10 mouse cellular contexts compared by ENCODE assay signal in genomic region chr7:24372786-24373185, GRCm38 (mm10). TPM values are rescaled to one million over a fixed set of nuclear protein-coding genes. Genes with fewer than 3 reads are reported as not detected.
DNase-seq lines count a peak whose midpoint lies in the region; ATAC-seq and TF ChIP-seq lines count a peak whose summit lies in the region.
"Had no signal": no experiment of that assay in that cellular context is flagged by ENCODE, and none has a peak within 500 bp of the region (broad histone marks: within the 10 kb centered on the region; RNA-seq: fewer than 3 reads in every experiment).

No protein-coding gene starts in this region.

- no peak overlapping the region for H3K4me2 ChIP-seq in forebrain, embryonic 14.5 days (ENCODE audit: low read length)
- no peak overlapping the region for H3K4me2 ChIP-seq in forebrain, embryonic 13.5 days
- no peak overlapping the region for H3K4me2 ChIP-seq in lung, embryonic 16.5 days (ENCODE audit: low read depth, low read length)
- H3K4me2 ChIP-seq in lung, postnatal 0 days (replicated peaks; ENCODE audit: low read depth, low read length): no peak overlapping the region

- no peak for TF ChIP-seq EP300 in lung, postnatal 0 days (IDR thresholded peaks at IDR 0.05)

- no peaks in the 10 kb centered on the region for H3K9me3 ChIP-seq in forebrain, embryonic 14.5 days (replicated peaks; ENCODE audit: control insufficient read depth, low read length)
- H3K9me3 ChIP-seq in forebrain, embryonic 13.5 days (replicated peaks): no peaks in the 10 kb centered on the region
- no peaks in the 10 kb centered on the region for H3K9me3 ChIP-seq in lung, embryonic 16.5 days (ENCODE audit: control insufficient read depth, low read length)
- H3K9me3 ChIP-seq in lung, postnatal 0 days (ENCODE audit: low read length): no peaks in the 10 kb centered on the region
- no peaks in the 10 kb centered on the region for H3K9me3 ChIP-seq in embryonic facial prominence, embryonic 10.5 days

- no peaks in the 10 kb centered on the region for H3K36me3 ChIP-seq in forebrain, embryonic 14.5 days (ENCODE audit: control insufficient read depth, insufficient read depth, low read length)
- no peaks in the 10 kb centered on the region for H3K36me3 ChIP-seq in forebrain, embryonic 13.5 days (ENCODE audit: poor library complexity, severe bottlenecking)
- H3K36me3 ChIP-seq in lung, embryonic 16.5 days (ENCODE audit: control insufficient read depth, insufficient read depth, low read length): no peaks in the 10 kb centered on the region
- no peaks in the 10 kb centered on the region for H3K36me3 ChIP-seq in lung, postnatal 0 days (ENCODE audit: insufficient read depth, low read length)
- H3K36me3 ChIP-seq in embryonic facial prominence, embryonic 10.5 days (replicated peaks): no peaks in the 10 kb centered on the region
- peaks cover 4% of the 10 kb centered on the region for H3K36me3 ChIP-seq in small intestine, adult 2 months (ENCODE audit: control insufficient read depth, insufficient read depth, low read length)

- peak overlapping the region; percentile 15; the same call in 1 of the 2 replicates for H3K27ac ChIP-seq in forebrain, embryonic 14.5 days (ENCODE audit: low read depth, low read length)
- H3K27ac ChIP-seq in forebrain, embryonic 13.5 days: no peak overlapping the region
- 0 out of 2 replicates have a peak overlapping the region, but pooled peaks have one; percentile 44 for H3K27ac ChIP-seq in lung, embryonic 16.5 days (ENCODE audit: low read length)
- no peak overlapping the region for H3K27ac ChIP-seq in lung, postnatal 0 days (ENCODE audit: low read length)
- H3K27ac ChIP-seq in embryonic facial prominence, embryonic 10.5 days (replicated peaks): peak overlapping the region; percentile 48
- peak overlapping the region; percentile 94 for H3K27ac ChIP-seq in small intestine, adult 2 months (ENCODE audit: insufficient read depth, low read depth, low read length)
- H3K27ac ChIP-seq in cerebellum, adult 2 months (ENCODE audit: insufficient read depth, low read length): no peak overlapping the region

- no peak overlapping the region for H3K9ac ChIP-seq in forebrain, embryonic 14.5 days (ENCODE audit: low read length)
- no peak overlapping the region for H3K9ac ChIP-seq in forebrain, embryonic 13.5 days
- H3K9ac ChIP-seq in lung, embryonic 16.5 days (ENCODE audit: low read length): no peak overlapping the region
- no peak overlapping the region for H3K9ac ChIP-seq in lung, postnatal 0 days (replicated peaks; ENCODE audit: low read depth)

- DNase-seq in forebrain, embryonic 14.5 days (ENCODE audit: low spot score): no peak
- DNase-seq in lung, postnatal 0 days (ENCODE audit: low spot score): no peak
- DNase-seq in embryonic facial prominence, embryonic 10.5 days (ENCODE audit: low spot score): no peak
- DNase-seq in cerebellum, adult 2 months: no peak

- no peak for TF ChIP-seq CTCF in lung, postnatal 0 days (IDR thresholded peaks at IDR 0.05)
- no peak for TF ChIP-seq CTCF in small intestine, adult 2 months (IDR thresholded peaks at IDR 0.05; ENCODE audit: extremely low read depth, insufficient read length, insufficient replicate concordance, low read depth, low read length)
- no peak for TF ChIP-seq CTCF in cerebellum, adult 2 months (IDR thresholded peaks at IDR 0.05; ENCODE audit: borderline replicate concordance, insufficient read depth, low read depth, low read length)

- WGBS in forebrain, embryonic 14.5 days: 77% methylated on average over 4 of the region's 4 CpGs
- WGBS in forebrain, embryonic 13.5 days: 75% methylated on average over 4 of the region's 4 CpGs
- 51% methylated on average over 4 of the region's 4 CpGs for WGBS in lung, embryonic 16.5 days
- WGBS in lung, postnatal 0 days: 37% methylated on average over 4 of the region's 4 CpGs
- WGBS in embryonic facial prominence, embryonic 10.5 days: 73% methylated on average over 4 of the region's 4 CpGs
- 8% methylated on average over 4 of the region's 4 CpGs for WGBS in small intestine, adult 2 months
- WGBS in cerebellum, adult 2 months: 87% methylated on average over 4 of the region's 4 CpGs

- no peaks in the 10 kb centered on the region; the same call in 1 of the 2 replicates for H3K27me3 ChIP-seq in forebrain, embryonic 14.5 days (replicated peaks; ENCODE audit: control insufficient read depth, insufficient read depth, low read length)
- peaks cover 14% of the 10 kb centered on the region; the same call in 1 of the 2 replicates for H3K27me3 ChIP-seq in forebrain, embryonic 13.5 days
- no peaks in the 10 kb centered on the region for H3K27me3 ChIP-seq in lung, embryonic 16.5 days (ENCODE audit: control insufficient read depth, insufficient read depth, low read depth, low read length)
- H3K27me3 ChIP-seq in lung, postnatal 0 days (replicated peaks; ENCODE audit: insufficient read depth, low read length): no peaks in the 10 kb centered on the region
- H3K27me3 ChIP-seq in embryonic facial prominence, embryonic 10.5 days (replicated peaks; ENCODE audit: low read depth, poor library complexity, severe bottlenecking): peaks cover 20% of the 10 kb centered on the region
- no peaks in the 10 kb centered on the region for H3K27me3 ChIP-seq in small intestine, adult 2 months (ENCODE audit: control insufficient read depth, insufficient read depth, low read length)
- H3K27me3 ChIP-seq in cerebellum, adult 2 months (ENCODE audit: control insufficient read depth, insufficient read depth, low read length): no peaks in the 10 kb centered on the region

- H3K4me3 ChIP-seq in forebrain, embryonic 14.5 days (ENCODE audit: low read depth, low read length): no peak overlapping the region
- H3K4me3 ChIP-seq in forebrain, embryonic 13.5 days: no peak overlapping the region
- no peak overlapping the region for H3K4me3 ChIP-seq in lung, embryonic 16.5 days (ENCODE audit: low read length)
- H3K4me3 ChIP-seq in lung, postnatal 0 days (ENCODE audit: low read depth, low read length): no peak overlapping the region
- no peak overlapping the region for H3K4me3 ChIP-seq in embryonic facial prominence, embryonic 10.5 days
- H3K4me3 ChIP-seq in small intestine, adult 2 months (ENCODE audit: low read depth, low read length): peak overlapping the region; percentile 76
- no peak overlapping the region for H3K4me3 ChIP-seq in cerebellum, adult 2 months (replicated peaks; ENCODE audit: insufficient read depth, low read depth, low read length)

- peaks cover 9% of the 10 kb centered on the region; the same call in 1 of the 2 replicates for H3K4me1 ChIP-seq in forebrain, embryonic 14.5 days (ENCODE audit: control insufficient read depth, insufficient read depth, low read length)
- peaks cover 20% of the 10 kb centered on the region for H3K4me1 ChIP-seq in forebrain, embryonic 13.5 days
- peaks cover 20% of the 10 kb centered on the region; the same call in 1 of the 2 replicates for H3K4me1 ChIP-seq in lung, embryonic 16.5 days (replicated peaks; ENCODE audit: control insufficient read depth, insufficient read depth, low read length)
- H3K4me1 ChIP-seq in lung, postnatal 0 days (ENCODE audit: insufficient read depth, low read depth, low read length): peaks cover 5% of the 10 kb centered on the region
- H3K4me1 ChIP-seq in embryonic facial prominence, embryonic 10.5 days: peaks cover 31% of the 10 kb centered on the region
- peaks cover 49% of the 10 kb centered on the region for H3K4me1 ChIP-seq in small intestine, adult 2 months (ENCODE audit: control insufficient read depth, insufficient read depth, insufficient read length, low read length)
- peaks cover 8% of the 10 kb centered on the region for H3K4me1 ChIP-seq in cerebellum, adult 2 months (ENCODE audit: control insufficient read depth, insufficient read depth, low read length)

- no peak for TF ChIP-seq POLR2A in small intestine, adult 2 months (IDR thresholded peaks at IDR 0.05; ENCODE audit: low read depth, low read length)
- TF ChIP-seq POLR2A in cerebellum, adult 2 months (IDR thresholded peaks at IDR 0.05; ENCODE audit: borderline replicate concordance, insufficient read depth, low read length): no peak

- ATAC-seq in forebrain, embryonic 14.5 days: no peak
- no peak for ATAC-seq in forebrain, embryonic 13.5 days
- no peak for ATAC-seq in lung, embryonic 16.5 days (ENCODE audit: low read depth)
- ATAC-seq in lung, postnatal 0 days: no peak
- no peak for ATAC-seq in megakaryocyte-erythroid progenitor cell, adult 5-6 weeks (replicated peaks; ENCODE audit: low FRiP score, low TSS enrichment, poor library complexity, severe bottlenecking)

RNA-seq across cellular contexts. Expression of gene Kcnn4, which starts 2.7 kb away (rescaled TPM):
- polyA plus RNA-seq in forebrain, embryonic 14.5 days (2014; fragmentation: Nextera tagmentation; extraction: Ambion mirVana): 0.09 and 0.53 TPM in 2 replicates
- 0.40 and 0.44 TPM in 2 replicates for polyA plus RNA-seq in forebrain, embryonic 13.5 days (2015; fragmentation: Nextera tagmentation; extraction: Ambion mirVana)
- 3.2 and 5.7 TPM in 2 replicates for polyA plus RNA-seq in lung, embryonic 16.5 days (2015; fragmentation: Nextera tagmentation; extraction: Ambion mirVana)
- 2.0 and 2.6 TPM in 2 replicates for polyA plus RNA-seq in lung, postnatal 0 days (2015; fragmentation: Nextera tagmentation; extraction: Ambion mirVana)
- 3.0 and 3.5 TPM in 2 replicates for polyA plus RNA-seq in embryonic facial prominence, embryonic 10.5 days (2016; fragmentation: Nextera tagmentation; extraction: Ambion mirVana)
- 61.9 and 95.5 TPM in 2 replicates for polyA plus RNA-seq in small intestine, adult 2 months (2012; rRNA removed)
- total RNA-seq in megakaryocyte-erythroid progenitor cell, adult 5-6 weeks (2014; fragmentation: Nextera tagmentation): 120 and 147 TPM in 2 replicates
- 121 and 155 TPM in 2 replicates for total RNA-seq in megakaryocyte-erythroid progenitor cell, adult 5-6 weeks (2017)
- polyA plus RNA-seq in cerebellum, adult 2 months (2012; rRNA removed): 0.49 and 0.59 TPM in 2 replicates

RNA-seq across cellular contexts. Expression of gene Lypd5, which starts 23.8 kb away (rescaled TPM):
- not detected in 2 replicates for polyA plus RNA-seq in forebrain, embryonic 14.5 days (2014; fragmentation: Nextera tagmentation; extraction: Ambion mirVana)
- polyA plus RNA-seq in forebrain, embryonic 13.5 days (2015; fragmentation: Nextera tagmentation; extraction: Ambion mirVana): not detected in 2 replicates
- 0.06 and 0.33 TPM in 2 replicates for polyA plus RNA-seq in lung, embryonic 16.5 days (2015; fragmentation: Nextera tagmentation; extraction: Ambion mirVana)
- not detected in 2 replicates for polyA plus RNA-seq in lung, postnatal 0 days (2015; fragmentation: Nextera tagmentation; extraction: Ambion mirVana)
- not detected in 2 replicates for polyA plus RNA-seq in embryonic facial prominence, embryonic 10.5 days (2016; fragmentation: Nextera tagmentation; extraction: Ambion mirVana)
- 0.06 TPM in 1 of 2 replicates, not detected in the other for polyA plus RNA-seq in small intestine, adult 2 months (2012; rRNA removed)
- not detected in 2 replicates for total RNA-seq in megakaryocyte-erythroid progenitor cell, adult 5-6 weeks (2014; fragmentation: Nextera tagmentation)
- not detected in 2 replicates for total RNA-seq in megakaryocyte-erythroid progenitor cell, adult 5-6 weeks (2017)
- polyA plus RNA-seq in cerebellum, adult 2 months (2012; rRNA removed): not detected in 2 replicates
- total RNA-seq: adrenal gland, postnatal 4 days had no signal
- polyA plus RNA-seq: inflammation-experienced regulatory T-cells, adult 6 months had no signal

RNA-seq across cellular contexts. Expression of gene Smg9, which starts 26.6 kb away (rescaled TPM):
- polyA plus RNA-seq in forebrain, embryonic 14.5 days (2014; fragmentation: Nextera tagmentation; extraction: Ambion mirVana): 23.4 and 26.1 TPM in 2 replicates
- 25.7 and 30.4 TPM in 2 replicates for polyA plus RNA-seq in forebrain, embryonic 13.5 days (2015; fragmentation: Nextera tagmentation; extraction: Ambion mirVana)
- polyA plus RNA-seq in lung, embryonic 16.5 days (2015; fragmentation: Nextera tagmentation; extraction: Ambion mirVana): 22.7 and 24.6 TPM in 2 replicates
- polyA plus RNA-seq in lung, postnatal 0 days (2015; fragmentation: Nextera tagmentation; extraction: Ambion mirVana): 15.2 and 16.4 TPM in 2 replicates
- polyA plus RNA-seq in embryonic facial prominence, embryonic 10.5 days (2016; fragmentation: Nextera tagmentation; extraction: Ambion mirVana): 25.8 and 26.3 TPM in 2 replicates
- polyA plus RNA-seq in small intestine, adult 2 months (2012; rRNA removed): 29.9 and 54.2 TPM in 2 replicates
- 32.7 and 41.2 TPM in 2 replicates for total RNA-seq in megakaryocyte-erythroid progenitor cell, adult 5-6 weeks (2014; fragmentation: Nextera tagmentation)
- total RNA-seq in megakaryocyte-erythroid progenitor cell, adult 5-6 weeks (2017): 11.2 and 26.3 TPM in 2 replicates
- polyA plus RNA-seq in cerebellum, adult 2 months (2012; rRNA removed): 89.3 and 95.5 TPM in 2 replicates

RNA-seq across cellular contexts. Expression of gene Tescl, which starts 39.0 kb away (rescaled TPM):
- 0.20 TPM in 1 of 2 replicates, not detected in the other for polyA plus RNA-seq in forebrain, embryonic 14.5 days (2014; fragmentation: Nextera tagmentation; extraction: Ambion mirVana)
- not detected in 2 replicates for polyA plus RNA-seq in forebrain, embryonic 13.5 days (2015; fragmentation: Nextera tagmentation; extraction: Ambion mirVana)
- polyA plus RNA-seq in lung, embryonic 16.5 days (2015; fragmentation: Nextera tagmentation; extraction: Ambion mirVana): not detected in 2 replicates
- 0.27 TPM in 2 replicates for polyA plus RNA-seq in lung, postnatal 0 days (2015; fragmentation: Nextera tagmentation; extraction: Ambion mirVana)
- 0.17 TPM in 1 of 2 replicates, not detected in the other for polyA plus RNA-seq in embryonic facial prominence, embryonic 10.5 days (2016; fragmentation: Nextera tagmentation; extraction: Ambion mirVana)
- 0.15 TPM in 1 of 2 replicates, not detected in the other for polyA plus RNA-seq in small intestine, adult 2 months (2012; rRNA removed)
- total RNA-seq in megakaryocyte-erythroid progenitor cell, adult 5-6 weeks (2014; fragmentation: Nextera tagmentation): not detected in 2 replicates
- not detected in 2 replicates for total RNA-seq in megakaryocyte-erythroid progenitor cell, adult 5-6 weeks (2017)
- 0.22 and 0.39 TPM in 2 replicates for polyA plus RNA-seq in cerebellum, adult 2 months (2012; rRNA removed)
- polyA plus RNA-seq: inflammation-experienced regulatory T-cells, adult 6 months had no signal

RNA-seq across cellular contexts. Expression of gene Zfp94, which starts 56.3 kb away (rescaled TPM):
- 20.5 and 21.6 TPM in 2 replicates for polyA plus RNA-seq in forebrain, embryonic 14.5 days (2014; fragmentation: Nextera tagmentation; extraction: Ambion mirVana)
- polyA plus RNA-seq in forebrain, embryonic 13.5 days (2015; fragmentation: Nextera tagmentation; extraction: Ambion mirVana): 20.1 and 20.9 TPM in 2 replicates
- polyA plus RNA-seq in lung, embryonic 16.5 days (2015; fragmentation: Nextera tagmentation; extraction: Ambion mirVana): 10.2 and 11.3 TPM in 2 replicates
- 5.2 and 5.7 TPM in 2 replicates for polyA plus RNA-seq in lung, postnatal 0 days (2015; fragmentation: Nextera tagmentation; extraction: Ambion mirVana)
- polyA plus RNA-seq in embryonic facial prominence, embryonic 10.5 days (2016; fragmentation: Nextera tagmentation; extraction: Ambion mirVana): 13.8 and 13.9 TPM in 2 replicates
- 0.84 and 1.5 TPM in 2 replicates for polyA plus RNA-seq in small intestine, adult 2 months (2012; rRNA removed)
- 3.3 and 6.7 TPM in 2 replicates for total RNA-seq in megakaryocyte-erythroid progenitor cell, adult 5-6 weeks (2014; fragmentation: Nextera tagmentation)
- 3.0 and 4.4 TPM in 2 replicates for total RNA-seq in megakaryocyte-erythroid progenitor cell, adult 5-6 weeks (2017)
- polyA plus RNA-seq in cerebellum, adult 2 months (2012; rRNA removed): 18.2 and 18.3 TPM in 2 replicates

Comparison
In these comparisons a context has a peak if more than half of its experiments do, and no peak if none do; other contexts are left out.
1. H3K27ac ChIP-seq: peak in forebrain, embryonic 14.5 days (single experiment), lung, embryonic 16.5 days (single experiment), embryonic facial prominence, embryonic 10.5 days (single experiment) and small intestine, adult 2 months (single experiment); none in forebrain, embryonic 13.5 days (single experiment), lung, postnatal 0 days (single experiment) and cerebellum, adult 2 months (single experiment).